Mouse (Mus musculus) G1E (cell line): Measurements from ENCODE around the gene Gcgr.

ENCODE experiments used
- CTCF ChIP-seq: IDR thresholded peaks from 2 replicates; pipeline ENCODE4 v1.5.1; 2012; ENCODE audit warnings: low read depth, low read length, inconsistent platforms, mixed read lengths
- GATA2 ChIP-seq: IDR thresholded peaks from 2 replicates; pipeline ENCODE4 v1.6.1; 2012; ENCODE audit warnings: low read depth, low read length, inconsistent platforms, borderline replicate concordance

- TF ChIP-seq CTCF: no peak
- no peak for TF ChIP-seq GATA2
Observed at GRCm38 (mm10) chr11:120525959-120526358, 4.5 kb upstream of the Gcgr start.
